In genomic region chr12:17622509-17623005, GRCm38 (mm10) we compare ENCODE assay signal across 20 mouse cellular contexts.
DNase-seq lines count a peak whose midpoint lies in the region; ATAC-seq and TF ChIP-seq lines count a peak whose summit lies in the region.
"Had no signal": no experiment of that assay in that cellular context is flagged by ENCODE, and none has a peak within 500 bp of the region (broad histone marks: within the 10 kb centered on the region; RNA-seq: fewer than 3 reads in every experiment).

No protein-coding gene starts in this region.

- ATAC-seq in forebrain, postnatal 0 days: no peak
- no peak for ATAC-seq in forebrain, embryonic 11.5 days (replicated peaks; ENCODE audit: low FRiP score)
- no peak for ATAC-seq in neural tube, embryonic 13.5 days (ENCODE audit: low read depth)
- ATAC-seq: inflammation-experienced regulatory T-cells, adult 6 months; intestine, postnatal 0 days had no signal

- no peak overlapping the region for H3K4me2 ChIP-seq in forebrain, postnatal 0 days (ENCODE audit: low read depth)
- H3K4me2 ChIP-seq in forebrain, embryonic 11.5 days (ENCODE audit: low read depth, low read length, severe bottlenecking): no peak overlapping the region
- no peak overlapping the region for H3K4me2 ChIP-seq in neural tube, embryonic 13.5 days
- H3K4me2 ChIP-seq: embryonic facial prominence, embryonic 15.5 days; forebrain, embryonic 12.5 days; heart, embryonic 12.5 days; hindbrain, embryonic 15.5 days had no signal

- no peaks in the 10 kb centered on the region for H3K36me3 ChIP-seq in forebrain, postnatal 0 days (ENCODE audit: insufficient read depth)
- H3K36me3 ChIP-seq in forebrain, embryonic 11.5 days (ENCODE audit: control insufficient read depth, insufficient read depth, low read length): no peaks in the 10 kb centered on the region
- H3K36me3 ChIP-seq in neural tube, embryonic 13.5 days: no peaks in the 10 kb centered on the region
- H3K36me3 ChIP-seq: embryonic facial prominence, embryonic 15.5 days; forebrain, embryonic 12.5 days; heart, embryonic 12.5 days; hindbrain, embryonic 15.5 days had no signal

- TF ChIP-seq CTCF in forebrain, postnatal 0 days (IDR thresholded peaks at IDR 0.05; ENCODE audit: low read depth): no peak
- no peak for TF ChIP-seq CTCF in brain, embryonic 14.5 days (IDR thresholded peaks at IDR 0.05; ENCODE audit: borderline replicate concordance, extremely low read depth, insufficient read depth, insufficient read length)
- no peak for TF ChIP-seq CTCF in layer of hippocampus, adult 2 months (conservative IDR thresholded peaks at IDR 0.05)

- no peaks in the 10 kb centered on the region for H3K4me1 ChIP-seq in forebrain, postnatal 0 days (ENCODE audit: insufficient read depth)
- peaks cover 23% of the 10 kb centered on the region; the same call in 1 of the 2 replicates for H3K4me1 ChIP-seq in forebrain, embryonic 11.5 days (replicated peaks; ENCODE audit: control insufficient read depth, insufficient read depth, low read length)
- H3K4me1 ChIP-seq in neural tube, embryonic 13.5 days (replicated peaks): peaks cover 12% of the 10 kb centered on the region
- H3K4me1 ChIP-seq: embryonic facial prominence, embryonic 15.5 days had no signal

- no peak overlapping the region for H3K27ac ChIP-seq in forebrain, postnatal 0 days (ENCODE audit: low read depth, low read length)
- H3K27ac ChIP-seq in forebrain, embryonic 11.5 days (ENCODE audit: low read depth, low read length): no peak overlapping the region
- H3K27ac ChIP-seq in neural tube, embryonic 13.5 days (replicated peaks): 0 out of 2 replicates have a peak overlapping the region, but pooled peaks have one; percentile 54
- H3K27ac ChIP-seq in layer of hippocampus, adult 2 months: no peak overlapping the region
- H3K27ac ChIP-seq: embryonic facial prominence, embryonic 15.5 days had no signal

- no peak for TF ChIP-seq POLR2A in brain, embryonic 14.5 days (IDR thresholded peaks at IDR 0.05; ENCODE audit: borderline replicate concordance, extremely low read depth, insufficient read depth, insufficient read length, poor library complexity, severe bottlenecking)

- peak; percentile 14 for DNase-seq in forebrain, postnatal 0 days
- no peak for DNase-seq in forebrain, embryonic 11.5 days (ENCODE audit: low spot score)
- DNase-seq in neural tube, embryonic 10.5 days (ENCODE audit: extremely low spot score, low spot score): no peak
- peak; percentile 51 for DNase-seq in brain, embryonic 14.5 days (ENCODE audit: low read depth)
- DNase-seq in adrenal gland, postnatal 36 days: no peak
- no peak for DNase-seq in layer of hippocampus, adult 2 months (ENCODE audit: low spot score in 2 of 2)
- DNase-seq: adrenal gland, postnatal 14 days; cerebellum, adult 11 months; cerebellum, adult 8-10 months; embryo, embryonic 11 days; gastrocnemius, postnatal 10 days had no signal

- no peak overlapping the region for H3K9ac ChIP-seq in forebrain, postnatal 0 days
- H3K9ac ChIP-seq in forebrain, embryonic 11.5 days (ENCODE audit: low read length): no peak overlapping the region
- H3K9ac ChIP-seq in neural tube, embryonic 13.5 days: no peak overlapping the region
- H3K9ac ChIP-seq: embryonic facial prominence, embryonic 15.5 days; forebrain, embryonic 12.5 days; heart, embryonic 12.5 days; hindbrain, embryonic 15.5 days had no signal

- WGBS in forebrain, postnatal 0 days: 21% methylated on average over 8 of the region's 8 CpGs
- 14% methylated on average over 8 of the region's 8 CpGs for WGBS in forebrain, embryonic 11.5 days
- 30% methylated on average over 8 of the region's 8 CpGs for WGBS in neural tube, embryonic 13.5 days

- no peak overlapping the region for H3K4me3 ChIP-seq in forebrain, postnatal 0 days (ENCODE audit: low read depth, low read length)
- H3K4me3 ChIP-seq in forebrain, embryonic 11.5 days (ENCODE audit: low read depth, low read length): no peak overlapping the region
- H3K4me3 ChIP-seq in neural tube, embryonic 13.5 days: no peak overlapping the region
- H3K4me3 ChIP-seq in layer of hippocampus, adult 2 months: no peak overlapping the region
- H3K4me3 ChIP-seq: embryonic facial prominence, embryonic 15.5 days; erythroblast, embryonic 14.5 days; forebrain, embryonic 12.5 days; heart, embryonic 12.5 days; hindbrain, embryonic 15.5 days had no signal

- H3K9me3 ChIP-seq in forebrain, postnatal 0 days (ENCODE audit: low read length): no peaks in the 10 kb centered on the region
- H3K9me3 ChIP-seq in forebrain, embryonic 11.5 days (ENCODE audit: control insufficient read depth, low read length): no peaks in the 10 kb centered on the region
- H3K9me3 ChIP-seq in neural tube, embryonic 13.5 days: no peaks in the 10 kb centered on the region
- H3K9me3 ChIP-seq: embryonic facial prominence, embryonic 15.5 days; forebrain, embryonic 12.5 days; heart, embryonic 12.5 days; hindbrain, embryonic 15.5 days had no signal

- no peaks in the 10 kb centered on the region for H3K27me3 ChIP-seq in forebrain, postnatal 0 days (ENCODE audit: insufficient read depth, low read length)
- H3K27me3 ChIP-seq in forebrain, embryonic 11.5 days (ENCODE audit: control insufficient read depth, insufficient read depth, low read length): peaks cover 8% of the 10 kb centered on the region
- H3K27me3 ChIP-seq in neural tube, embryonic 13.5 days: no peaks in the 10 kb centered on the region
- H3K27me3 ChIP-seq: CH12.LX; embryonic facial prominence, embryonic 15.5 days; hindbrain, embryonic 15.5 days had no signal

Comparison
In these comparisons a context has a peak if more than half of its experiments do, and no peak if none do; other contexts are left out.
1. DNase-seq: peak in forebrain, postnatal 0 days (single experiment) and brain, embryonic 14.5 days (single experiment); none in forebrain, embryonic 11.5 days (single experiment), neural tube, embryonic 10.5 days (single experiment), adrenal gland, postnatal 36 days (0 of 2) and layer of hippocampus, adult 2 months (0 of 2).